Mouse (Mus musculus) small intestine, adult 2 months (tissue): ENCODE measurements around the gene Rnf121.

Source experiments
- CTCF ChIP-seq: fragments of 200-500 bp; IDR thresholded peaks from 2 replicates; pipeline ENCODE4 v1.5.1; 2012; ENCODE audit warnings: low read depth, mild to moderate bottlenecking, control low read depth, inconsistent platforms, low read length, moderate library complexity, mixed read lengths; ENCODE audit not compliant: insufficient replicate concordance, insufficient read length; ENCODE audit errors: extremely low read depth
- POLR2A ChIP-seq: fragments of 200-500 bp; IDR thresholded peaks from 2 replicates; pipeline ENCODE4 v1.6.1; 2012; ENCODE audit warnings: low read depth, mild to moderate bottlenecking, control low read depth, inconsistent platforms, low read length, moderate library complexity

- TF ChIP-seq POLR2A (no peak), CTCF (no peak)
These were observed 1.4 kb downstream of the Rnf121 start for GRCm38 (mm10) chr7:102063891-102064290.
